Mouse (Mus musculus): ENCODE measurements around the gene Xpo6. TPM values are rescaled to one million over a fixed set of nuclear protein-coding genes. Genes with fewer than 3 reads are reported as not detected.

The Xpo6 gene
- polyA plus RNA-seq, 1 experiment from 2014 or later, result 44.3 TPM

DNA sequence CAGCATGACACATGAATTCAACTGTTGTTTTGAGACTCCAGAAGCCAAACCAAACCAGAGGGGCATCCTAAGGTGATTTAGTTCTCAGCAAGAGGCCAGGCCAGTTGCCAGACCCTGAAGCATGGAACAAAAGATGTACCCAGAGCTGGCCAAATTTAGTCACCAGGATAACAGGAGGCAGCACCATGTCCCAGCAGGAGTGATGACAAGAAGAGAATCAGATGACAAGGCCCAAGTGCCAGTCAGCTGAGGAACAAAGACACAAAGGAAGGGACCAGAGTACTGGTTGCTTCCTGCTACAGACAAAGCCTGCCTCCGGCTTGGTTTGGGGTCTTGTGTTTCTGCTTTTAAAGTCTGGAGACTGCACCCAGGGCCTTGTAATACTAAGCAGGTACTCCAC, 16.6 kb upstream of the Xpo6 start:
- Histone ChIP-seq H3K27ac (ENCODE audit: low read depth, low read length) (no peak overlapping the region; the same call in 1 of the 2 replicates), H3K9me3 (replicated peaks; ENCODE audit: control insufficient read depth, low read length) (no peaks in the 10 kb centered on the region; the same call in 1 of the 2 replicates), H3K36me3 (ENCODE audit: control insufficient read depth, insufficient read depth, low read length) (no peaks in the 10 kb centered on the region), H3K4me1 (ENCODE audit: control insufficient read depth, insufficient read depth, low read length) (0 out of 2 replicates have a peak, but pooled peaks cover 3% of the 10 kb centered on the region), H3K9ac (ENCODE audit: low read depth, low read length) (no peak overlapping the region), H3K4me3 (ENCODE audit: low read depth, low read length) (no peak overlapping the region), H3K4me2 (no peak overlapping the region), H3K27me3 (ENCODE audit: control insufficient read depth, insufficient read depth, low read length) (no peaks in the 10 kb centered on the region)
- ATAC-seq (replicated peaks; ENCODE audit: insufficient number of reproducible peaks, low FRiP score, low TSS enrichment), result no peak
- WGBS (ENCODE audit: insufficient replicate concordance), result 22% methylated on average over 1 of the region's 1 CpGs

DNA sequence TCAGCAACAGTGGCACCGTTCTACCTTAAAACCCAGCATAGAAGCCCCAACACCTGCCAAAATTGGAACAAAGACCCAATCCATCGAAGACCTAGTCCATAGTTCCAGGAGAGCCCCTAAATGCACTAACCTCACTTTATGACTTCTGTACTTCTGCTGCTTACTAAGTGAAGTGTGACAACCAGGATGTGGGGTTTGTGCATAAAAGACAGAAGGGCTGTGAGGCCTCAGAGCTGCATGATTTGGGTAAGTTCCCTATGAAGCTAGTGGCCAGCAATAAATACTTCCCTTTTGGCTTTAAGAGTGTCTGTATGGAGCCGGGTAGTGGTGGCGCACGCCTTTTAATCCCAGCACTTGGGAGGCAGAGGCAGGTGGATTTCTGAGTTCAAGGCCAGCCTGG, 10.6 kb upstream of the Xpo6 start:
- 79% methylated on average over 5 of the region's 5 CpGs for WGBS (ENCODE audit: insufficient replicate concordance)
- H3K4me1 ChIP-seq (ENCODE audit: control insufficient read depth, insufficient read depth, low read length), result no peaks in the 10 kb centered on the region
- no peak for ATAC-seq (replicated peaks; ENCODE audit: insufficient number of reproducible peaks, low FRiP score, low TSS enrichment)
- no peaks in the 10 kb centered on the region for H3K9me3 ChIP-seq (replicated peaks; ENCODE audit: control insufficient read depth, low read length)
- no peak overlapping the region for H3K4me2 ChIP-seq
- no peaks in the 10 kb centered on the region for H3K36me3 ChIP-seq (ENCODE audit: control insufficient read depth, insufficient read depth, low read length)
- H3K9ac ChIP-seq (ENCODE audit: low read depth, low read length), result no peak overlapping the region
- H3K4me3 ChIP-seq (ENCODE audit: low read depth, low read length), result no peak overlapping the region
- no peaks in the 10 kb centered on the region for H3K27me3 ChIP-seq (ENCODE audit: control insufficient read depth, insufficient read depth, low read length)
- no peak overlapping the region for H3K27ac ChIP-seq (ENCODE audit: low read depth, low read length)

DNA sequence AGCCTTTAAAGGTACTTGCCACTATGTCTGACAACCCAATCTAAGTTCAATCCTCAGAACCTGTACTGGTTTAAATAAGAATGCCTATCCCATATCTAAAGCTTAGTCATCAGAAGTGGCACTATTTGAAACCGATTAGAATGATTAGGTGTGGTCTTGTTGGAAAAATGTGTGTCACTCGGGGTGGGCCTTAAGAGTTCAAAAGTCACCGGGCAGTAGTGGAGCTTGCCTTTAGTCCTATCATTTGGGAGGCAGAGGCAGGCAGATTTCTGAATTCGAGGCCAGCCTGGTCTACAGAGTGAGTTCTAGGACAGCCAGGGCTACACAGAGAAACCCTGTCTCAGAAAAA, 670 bp upstream of the Xpo6 start:
- Histone ChIP-seq H3K4me3 (ENCODE audit: low read depth, low read length) (peak overlapping the region; percentile 97), H3K9ac (ENCODE audit: low read depth, low read length) (no peak overlapping the region), H3K4me2 (peak overlapping the region; percentile 91), H3K27ac (ENCODE audit: low read depth, low read length) (no peak overlapping the region), H3K27me3 (ENCODE audit: control insufficient read depth, insufficient read depth, low read length) (no peaks in the 10 kb centered on the region), H3K9me3 (replicated peaks; ENCODE audit: control insufficient read depth, low read length) (no peaks in the 10 kb centered on the region), H3K36me3 (ENCODE audit: control insufficient read depth, insufficient read depth, low read length) (no peaks in the 10 kb centered on the region), H3K4me1 (ENCODE audit: control insufficient read depth, insufficient read depth, low read length) (peaks cover 11% of the 10 kb centered on the region)
- no peak for ATAC-seq (replicated peaks; ENCODE audit: insufficient number of reproducible peaks, low FRiP score, low TSS enrichment)
- WGBS (ENCODE audit: insufficient replicate concordance), result 93% methylated on average over 4 of the region's 4 CpGs

GRCm38 (mm10) chr7:126199691-126200102, 604 bp downstream of the Xpo6 start:
- H3K4me1 ChIP-seq (ENCODE audit: control insufficient read depth, insufficient read depth, low read length), result peaks cover 11% of the 10 kb centered on the region
- peak; percentile 69 for ATAC-seq (replicated peaks; ENCODE audit: insufficient number of reproducible peaks, low FRiP score, low TSS enrichment)
- WGBS (ENCODE audit: insufficient replicate concordance), result under 1% methylated on average over 27 of the region's 27 CpGs

DNA sequence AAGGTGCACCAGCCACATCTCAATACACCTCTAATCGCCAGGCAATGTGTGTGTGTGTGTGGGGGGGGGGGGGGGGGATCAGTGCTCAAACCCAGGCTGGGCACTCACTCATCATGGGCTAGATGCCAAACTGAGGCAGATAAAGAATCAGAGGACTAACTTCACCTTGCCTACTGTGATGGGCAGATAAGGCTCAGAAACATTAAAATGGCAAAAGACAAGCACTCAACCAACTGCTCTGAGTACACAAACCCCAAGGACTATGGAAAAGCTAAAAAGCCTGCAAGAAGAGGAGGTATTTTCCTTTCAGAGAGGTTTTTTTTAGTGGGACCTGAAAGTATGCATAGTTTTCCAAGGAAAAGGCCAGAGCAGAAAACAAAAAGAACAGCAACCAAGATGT, 1.4 kb downstream of the Xpo6 start:
- H3K36me3 ChIP-seq (ENCODE audit: control insufficient read depth, insufficient read depth, low read length), result no peaks in the 10 kb centered on the region
- peaks cover 11% of the 10 kb centered on the region for H3K4me1 ChIP-seq (ENCODE audit: control insufficient read depth, insufficient read depth, low read length)
- peak overlapping the region; percentile 97 for H3K4me3 ChIP-seq (ENCODE audit: low read depth, low read length)
- no peak for ATAC-seq (replicated peaks; ENCODE audit: insufficient number of reproducible peaks, low FRiP score, low TSS enrichment)
- H3K27me3 ChIP-seq (ENCODE audit: control insufficient read depth, insufficient read depth, low read length), result no peaks in the 10 kb centered on the region
- H3K4me2 ChIP-seq, result peak overlapping the region; percentile 91
- H3K9ac ChIP-seq (ENCODE audit: low read depth, low read length), result peak overlapping the region; percentile 97
- no CpG with 5 or more reads among the region's 1 CpGs for WGBS (ENCODE audit: insufficient replicate concordance)
- no peaks in the 10 kb centered on the region for H3K9me3 ChIP-seq (replicated peaks; ENCODE audit: control insufficient read depth, low read length)
- 0 out of 2 replicates have a peak overlapping the region, but pooled peaks have one; percentile 15 for H3K27ac ChIP-seq (ENCODE audit: low read depth, low read length)

More at GRCm38 (mm10) chr7:126199691-126200102, 604 bp downstream of the Xpo6 start:
- Histone ChIP-seq H3K27me3 (ENCODE audit: control insufficient read depth, insufficient read depth, low read length) (no peaks in the 10 kb centered on the region), H3K4me3 (ENCODE audit: low read depth, low read length) (peak overlapping the region; percentile 97), H3K9ac (ENCODE audit: low read depth, low read length) (peak overlapping the region; percentile 97), H3K36me3 (ENCODE audit: control insufficient read depth, insufficient read depth, low read length) (no peaks in the 10 kb centered on the region), H3K9me3 (replicated peaks; ENCODE audit: control insufficient read depth, low read length) (no peaks in the 10 kb centered on the region), H3K27ac (ENCODE audit: low read depth, low read length) (peak overlapping the region; percentile 89), H3K4me2 (peak overlapping the region; percentile 91)

DNA sequence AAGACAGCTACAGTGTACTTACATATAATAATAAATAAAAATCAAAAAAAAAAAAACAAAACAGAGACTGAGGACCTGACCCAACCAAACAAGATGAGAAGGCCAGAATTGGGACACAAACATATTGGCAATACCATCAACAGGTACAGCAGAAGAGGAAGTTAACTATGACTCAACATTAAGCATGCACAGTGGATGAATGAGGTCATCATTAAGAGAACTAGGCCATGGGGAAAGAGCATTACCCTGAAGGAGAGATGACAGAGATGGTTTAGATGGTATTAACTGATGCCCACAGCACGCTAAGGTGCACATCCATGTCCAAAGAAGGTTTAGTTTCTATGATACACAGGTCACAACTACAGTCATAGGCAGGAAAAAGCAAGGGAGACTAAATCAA, 6.1 kb downstream of the Xpo6 start:
- Histone ChIP-seq H3K4me1 (ENCODE audit: control insufficient read depth, insufficient read depth, low read length) (peaks cover 14% of the 10 kb centered on the region), H3K9ac (ENCODE audit: low read depth, low read length) (no peak overlapping the region), H3K4me3 (ENCODE audit: low read depth, low read length) (no peak overlapping the region), H3K27ac (ENCODE audit: low read depth, low read length) (no peak overlapping the region), H3K9me3 (replicated peaks; ENCODE audit: control insufficient read depth, low read length) (no peaks in the 10 kb centered on the region; the same call in 1 of the 2 replicates), H3K27me3 (ENCODE audit: control insufficient read depth, insufficient read depth, low read length) (no peaks in the 10 kb centered on the region), H3K36me3 (ENCODE audit: control insufficient read depth, insufficient read depth, low read length) (peaks cover 3% of the 10 kb centered on the region; the same call in 1 of the 2 replicates), H3K4me2 (no peak overlapping the region)
- no peak for ATAC-seq (replicated peaks; ENCODE audit: insufficient number of reproducible peaks, low FRiP score, low TSS enrichment)
- 97% methylated on average over 1 of the region's 1 CpGs for WGBS (ENCODE audit: insufficient replicate concordance)

- Histone ChIP-seq H3K27ac (ENCODE audit: low read depth, low read length) (no peak overlapping the region), H3K4me3 (ENCODE audit: low read depth, low read length) (no peak overlapping the region), H3K4me1 (ENCODE audit: control insufficient read depth, insufficient read depth, low read length) (0 out of 2 replicates have a peak, but pooled peaks cover 3% of the 10 kb centered on the region), H3K9me3 (replicated peaks; ENCODE audit: control insufficient read depth, low read length) (no peaks in the 10 kb centered on the region; the same call in 1 of the 2 replicates), H3K27me3 (ENCODE audit: control insufficient read depth, insufficient read depth, low read length) (no peaks in the 10 kb centered on the region), H3K4me2 (no peak overlapping the region), H3K36me3 (ENCODE audit: control insufficient read depth, insufficient read depth, low read length) (peaks cover 3% of the 10 kb centered on the region; the same call in 1 of the 2 replicates), H3K9ac (ENCODE audit: low read depth, low read length) (no peak overlapping the region)
- 74% methylated on average over 1 of the region's 1 CpGs for WGBS (ENCODE audit: insufficient replicate concordance)
- no peak for ATAC-seq (replicated peaks; ENCODE audit: insufficient number of reproducible peaks, low FRiP score, low TSS enrichment)
Observed at GRCm38 (mm10) chr7:126191471-126191870, 8.8 kb downstream of the Xpo6 start.

- Histone ChIP-seq H3K27me3 (ENCODE audit: control insufficient read depth, insufficient read depth, low read length) (no peaks in the 10 kb centered on the region), H3K27ac (ENCODE audit: low read depth, low read length) (no peak overlapping the region), H3K4me2 (no peak overlapping the region), H3K36me3 (ENCODE audit: control insufficient read depth, insufficient read depth, low read length) (peaks cover 3% of the 10 kb centered on the region; the same call in 1 of the 2 replicates), H3K4me1 (ENCODE audit: control insufficient read depth, insufficient read depth, low read length) (peaks cover 17% of the 10 kb centered on the region; the same call in 1 of the 2 replicates), H3K4me3 (ENCODE audit: low read depth, low read length) (no peak overlapping the region), H3K9me3 (replicated peaks; ENCODE audit: control insufficient read depth, low read length) (no peaks in the 10 kb centered on the region; the same call in 1 of the 2 replicates), H3K9ac (ENCODE audit: low read depth, low read length) (no peak overlapping the region)
- no peak for ATAC-seq (replicated peaks; ENCODE audit: insufficient number of reproducible peaks, low FRiP score, low TSS enrichment)
- 96% methylated on average over 1 of the region's 1 CpGs for WGBS (ENCODE audit: insufficient replicate concordance)
Observed at GRCm38 (mm10) chr7:126189517-126189916, 10.8 kb downstream of the Xpo6 start.

GRCm38 (mm10) chr7:126185999-126186398, 14.3 kb downstream of the Xpo6 start:
- H3K4me2 ChIP-seq, result no peak overlapping the region

More at GRCm38 (mm10) chr7:126185999-126186398, 14.3 kb downstream of the Xpo6 start:
- Histone ChIP-seq H3K4me3 (ENCODE audit: low read depth, low read length) (no peak overlapping the region), H3K27ac (ENCODE audit: low read depth, low read length) (no peak overlapping the region), H3K9me3 (replicated peaks; ENCODE audit: control insufficient read depth, low read length) (no peaks in the 10 kb centered on the region; the same call in 1 of the 2 replicates), H3K4me1 (ENCODE audit: control insufficient read depth, insufficient read depth, low read length) (peaks cover 46% of the 10 kb centered on the region), H3K36me3 (ENCODE audit: control insufficient read depth, insufficient read depth, low read length) (peaks cover 3% of the 10 kb centered on the region; the same call in 1 of the 2 replicates), H3K9ac (ENCODE audit: low read depth, low read length) (no peak overlapping the region), H3K27me3 (ENCODE audit: control insufficient read depth, insufficient read depth, low read length) (no peaks in the 10 kb centered on the region)
- no peak for ATAC-seq (replicated peaks; ENCODE audit: insufficient number of reproducible peaks, low FRiP score, low TSS enrichment)
